Mouse (Mus musculus): Measurements from ENCODE around the gene Hoxd11.

The Hoxd11 gene

DNA sequence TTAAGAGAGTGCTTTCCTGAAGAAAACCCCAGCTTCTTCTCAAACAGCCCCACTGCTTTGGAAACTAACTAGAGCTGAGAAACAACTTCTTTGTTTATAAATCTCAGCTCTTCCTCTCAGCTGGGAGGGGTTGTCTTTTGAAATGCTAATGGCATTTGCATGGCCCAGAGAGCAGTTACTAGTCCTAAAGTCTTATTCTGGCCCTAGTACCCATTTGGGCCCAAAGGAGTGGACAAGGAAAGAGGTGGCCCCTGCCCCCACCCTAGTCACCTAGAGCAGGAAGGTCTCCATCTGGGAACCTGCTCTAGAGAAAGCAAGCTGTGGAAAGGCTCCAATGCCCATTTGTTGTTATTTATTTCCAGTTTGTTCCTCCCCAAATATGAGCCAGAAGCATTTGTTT, 51.7 kb downstream of the Hoxd11 start:
- no peak for DNase-seq (ENCODE audit: low spot score)

DNA sequence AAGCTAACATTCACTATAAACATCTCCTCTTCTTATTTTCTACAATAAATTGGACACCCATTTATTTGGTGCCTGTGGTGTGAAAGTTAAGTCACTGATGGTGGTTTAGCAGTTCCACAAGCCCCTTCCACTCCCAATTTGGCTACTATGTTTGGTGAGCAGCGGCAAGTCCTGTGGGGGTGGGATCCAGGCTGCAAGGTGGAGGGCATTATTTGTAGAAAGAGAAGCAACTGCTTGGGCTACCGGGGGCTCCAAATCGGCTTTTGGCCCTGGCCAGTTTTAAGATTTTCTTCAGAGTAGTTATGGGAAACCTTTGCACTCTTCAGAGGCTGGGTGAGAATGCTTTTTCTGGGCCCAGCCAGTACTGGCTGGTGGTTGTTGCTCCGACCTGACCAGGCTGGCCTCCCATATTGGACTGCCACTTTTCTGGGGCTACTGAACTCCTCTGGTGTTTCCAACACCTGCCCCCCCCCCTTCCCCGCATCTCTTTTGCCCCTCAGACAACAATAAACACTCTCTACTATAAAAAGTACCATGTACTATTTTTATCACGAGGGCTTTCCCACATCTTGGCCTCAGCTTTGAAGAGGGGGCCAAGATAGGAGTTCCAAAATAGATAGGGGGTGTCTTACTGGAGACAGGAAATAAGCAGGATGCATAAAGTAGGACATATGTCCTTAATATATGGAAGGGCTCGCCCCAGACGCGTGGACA, 52.6 kb downstream of the Hoxd11 start:
- DNase-seq (ENCODE audit: low spot score): no peak

DNA sequence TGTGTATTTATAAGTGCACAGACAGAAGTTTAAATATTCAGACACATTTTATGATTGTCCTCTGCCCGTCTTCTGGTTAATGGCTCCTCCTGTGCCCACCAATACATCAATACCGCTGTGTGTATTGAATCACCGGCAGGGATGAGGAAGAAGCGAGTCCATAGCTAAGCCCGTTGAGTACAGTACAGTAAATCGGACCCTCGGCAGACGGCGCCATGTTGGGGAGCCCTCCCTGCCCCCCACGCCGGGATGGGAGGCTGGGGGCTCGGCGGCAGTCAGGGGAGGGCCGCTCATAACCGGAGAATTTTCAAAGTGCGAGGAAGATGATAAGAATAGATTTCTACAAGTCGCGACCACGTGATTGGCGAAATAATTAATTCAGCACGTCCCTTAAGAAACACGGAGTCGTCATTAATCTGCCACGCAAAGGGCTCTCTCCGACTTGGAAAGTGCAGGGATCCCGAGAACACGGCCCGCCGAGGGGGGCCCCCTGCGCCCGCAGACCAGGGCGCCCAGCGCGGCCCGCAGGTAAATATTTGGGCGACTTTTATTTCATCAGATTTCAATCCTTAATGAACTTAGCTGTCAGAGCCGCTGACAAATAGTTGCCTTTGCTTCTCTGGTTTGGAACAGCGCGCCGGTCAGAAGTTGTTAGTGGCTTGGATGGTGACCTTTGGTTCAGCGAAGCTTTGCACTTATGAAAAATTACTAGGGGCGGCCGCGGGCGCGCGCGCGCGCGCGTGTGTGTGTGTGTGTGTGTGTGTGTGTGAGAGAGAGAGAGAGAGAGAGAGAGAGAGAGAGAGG, 53.4 kb downstream of the Hoxd11 start:
- no peak for DNase-seq (ENCODE audit: low spot score)

DNA sequence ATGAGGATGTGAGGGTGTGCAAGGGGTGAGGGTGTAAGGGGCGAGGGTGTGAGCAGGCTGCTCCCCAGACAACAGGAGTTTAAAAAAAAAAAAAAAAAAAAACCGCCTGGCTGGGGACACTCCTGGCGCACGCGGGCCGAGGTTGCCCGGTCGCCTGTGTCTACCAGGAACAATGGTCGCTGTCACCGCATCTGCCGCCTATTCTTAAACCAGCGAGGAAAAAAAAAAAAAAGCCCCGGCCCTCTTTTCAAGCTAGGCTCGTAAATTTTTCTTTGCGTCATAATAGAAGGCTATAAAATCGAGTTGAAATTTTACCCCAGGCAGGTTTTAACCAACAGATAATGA, 53.9 kb downstream of the Hoxd11 start:
- DNase-seq (ENCODE audit: low spot score): peak; percentile 3

DNA sequence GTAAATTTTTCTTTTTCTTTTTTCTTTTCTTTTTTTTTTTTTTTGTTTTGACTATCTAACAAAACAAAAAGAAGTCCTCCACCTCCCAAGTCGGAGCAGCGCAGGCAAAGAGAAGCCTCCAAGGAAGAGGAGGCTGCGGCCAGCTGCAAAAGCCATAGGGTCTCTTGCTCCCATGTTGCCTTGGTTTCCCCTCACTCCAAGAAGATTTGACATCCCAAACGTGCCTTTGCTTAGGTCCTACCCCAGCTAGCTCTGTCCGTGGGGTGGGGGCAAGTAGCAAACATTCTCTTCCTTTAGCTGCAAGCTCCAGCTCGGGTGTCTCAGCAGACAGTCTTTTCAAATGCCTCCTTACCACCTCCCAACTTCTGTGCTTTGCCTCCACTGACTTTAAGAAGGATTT, 54.4 kb downstream of the Hoxd11 start:
- peak; percentile 1 for DNase-seq (ENCODE audit: low spot score)

DNA sequence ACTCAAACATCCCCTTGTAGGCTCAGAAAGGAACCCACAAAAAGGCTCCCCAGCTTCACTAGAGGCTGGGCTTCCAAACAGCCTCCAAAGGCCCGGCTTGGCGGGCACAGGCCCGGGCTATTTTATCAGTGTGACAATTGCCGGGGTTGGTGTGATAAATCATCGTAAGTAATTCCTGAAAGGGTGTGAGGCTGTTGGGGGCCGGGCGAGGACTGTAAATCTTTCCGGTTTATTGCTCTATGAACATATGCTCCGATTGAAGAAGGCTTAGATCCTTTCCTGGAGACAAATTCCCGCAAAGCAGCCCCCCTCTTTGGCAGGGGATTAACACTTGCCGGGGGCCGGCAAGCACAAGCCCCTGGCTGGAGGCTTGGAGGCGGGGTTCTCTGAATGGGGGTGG, 55.1 kb downstream of the Hoxd11 start:
- peak; percentile 47 for DNase-seq (ENCODE audit: low spot score)

DNA sequence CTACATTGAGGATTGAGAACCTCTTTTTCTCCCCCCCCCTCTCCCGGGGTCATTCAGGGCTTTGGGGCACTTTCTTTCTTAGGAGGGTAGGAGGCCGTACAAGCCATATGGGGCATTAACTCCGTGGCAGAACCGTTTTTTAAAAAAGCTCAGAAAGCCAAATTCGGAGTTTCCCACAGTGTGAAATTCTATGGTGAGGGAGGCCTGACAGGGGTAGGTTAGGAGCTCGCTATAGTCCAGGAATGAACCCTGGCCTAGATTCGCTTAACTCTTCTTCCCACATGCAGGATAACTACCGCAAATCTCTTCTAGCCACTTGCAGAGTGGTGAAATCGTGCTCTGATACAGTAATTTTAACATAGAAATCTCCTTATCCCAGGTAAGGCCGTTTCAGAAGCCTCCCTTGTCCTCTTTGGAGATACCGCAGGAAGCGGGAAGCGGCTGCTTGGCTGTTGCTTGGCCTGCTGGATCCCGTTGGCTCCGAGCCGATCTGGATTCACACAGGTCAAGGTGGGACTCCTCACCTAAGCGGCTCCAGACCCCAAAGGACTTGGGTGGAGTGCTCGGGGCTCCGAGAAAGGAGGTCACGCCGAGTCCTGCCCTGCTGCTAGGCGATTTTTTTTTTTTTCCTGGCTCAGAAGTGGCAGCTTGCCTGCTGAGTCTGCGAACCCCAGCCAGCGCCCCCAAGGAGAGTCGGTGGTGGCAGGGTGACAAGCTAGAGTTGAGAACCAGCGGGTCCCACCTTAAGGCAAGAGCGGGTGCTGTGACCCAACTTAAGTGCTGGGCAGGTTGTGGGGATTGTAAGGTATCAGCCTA, 55.8 kb downstream of the Hoxd11 start:
- no peak for DNase-seq (ENCODE audit: low spot score)

DNA sequence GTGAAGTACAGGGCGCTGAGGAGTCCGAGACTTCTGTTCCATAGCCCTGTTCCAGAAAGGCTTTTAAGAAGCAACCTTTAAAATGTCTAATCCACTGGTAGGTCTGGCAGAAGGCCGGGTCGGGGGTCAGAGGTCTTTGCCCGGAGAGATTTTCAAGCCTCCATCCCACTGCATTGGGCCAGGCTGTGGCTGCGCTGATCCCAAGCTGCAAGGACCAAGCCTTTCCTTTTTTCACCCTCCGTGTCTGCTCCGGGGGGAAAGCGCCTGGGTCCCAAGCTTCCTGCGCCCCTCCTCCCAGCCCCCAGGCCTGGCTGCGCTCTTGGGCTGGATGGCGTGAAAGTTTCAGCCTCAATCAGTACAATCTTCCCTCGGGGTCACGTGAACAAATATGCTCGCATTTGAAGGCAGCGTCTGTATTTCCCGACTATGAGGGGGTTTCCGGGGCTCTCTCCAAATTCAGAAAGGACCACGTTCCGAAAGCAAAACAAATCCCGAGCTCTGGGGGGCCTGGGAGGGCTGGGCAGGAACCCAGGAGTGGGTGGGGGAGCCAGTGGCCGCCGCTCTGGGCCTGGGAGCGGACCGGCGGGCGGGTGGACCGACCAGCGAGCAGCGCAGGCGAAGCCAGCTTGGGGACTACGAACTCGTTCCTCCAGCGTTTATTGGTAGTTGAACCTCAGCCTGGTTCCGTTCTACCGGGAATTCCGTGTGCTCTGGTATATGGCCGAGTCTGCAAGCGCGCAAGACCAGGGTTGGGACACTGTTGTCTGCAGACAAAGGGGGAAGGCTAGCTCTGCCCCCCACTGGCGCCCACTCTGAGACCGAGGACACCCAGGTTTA, 56.7 kb downstream of the Hoxd11 start:
- peak; percentile 27 for DNase-seq (ENCODE audit: low spot score)
